Mouse (Mus musculus): Measurements from ENCODE around the gene Uqcrq. TPM values are rescaled to one million over a fixed set of nuclear protein-coding genes. Genes with fewer than 3 reads are reported as not detected.
A peak's percentile ranks its signal among the peaks of the same experiment; 100 is the strongest.
"Not testable (repeated sequence)": the region's sequence is repeated elsewhere in the genome, so short reads cannot be mapped to it uniquely, and the experiment has no call there.

The Uqcrq gene
- polyA plus RNA-seq, 2 experiments from 2014 or later: 427 to 519 TPM

GRCm38 (mm10) chr11:53451361-53451760, 20.7 kb upstream of the Uqcrq start:
- ATAC-seq: no peak

- ATAC-seq: no peak
Observed at GRCm38 (mm10) chr11:53450070-53450705, 19.6 kb upstream of the Uqcrq start.

GRCm38 (mm10) chr11:53448529-53448928, 17.9 kb upstream of the Uqcrq start:
- no peak for ATAC-seq

- ATAC-seq: no peak
Observed at GRCm38 (mm10) chr11:53447996-53448395, 17.4 kb upstream of the Uqcrq start.

GRCm38 (mm10) chr11:53446183-53446582, 15.6 kb upstream of the Uqcrq start:
- ATAC-seq: no peak

- no peak for ATAC-seq
Observed at GRCm38 (mm10) chr11:53445562-53445961, 14.9 kb upstream of the Uqcrq start.

- no peak for ATAC-seq
Observed at GRCm38 (mm10) chr11:53443861-53444260, 13.2 kb upstream of the Uqcrq start.

- no peak for ATAC-seq
Observed at GRCm38 (mm10) chr11:53441921-53442320, 11.3 kb upstream of the Uqcrq start.

GRCm38 (mm10) chr11:53436338-53436737, 5.7 kb upstream of the Uqcrq start:
- ATAC-seq: no peak

- no peak for ATAC-seq
Observed at GRCm38 (mm10) chr11:53435504-53435903, 4.9 kb upstream of the Uqcrq start.

GRCm38 (mm10) chr11:53433057-53433456, 2.4 kb upstream of the Uqcrq start:
- no peak for ATAC-seq

- no peak for ATAC-seq
Observed at GRCm38 (mm10) chr11:53431347-53432056, 871 bp upstream of the Uqcrq start.

- peak; percentile 29 for ATAC-seq
Observed at GRCm38 (mm10) chr11:53430300-53430669, 346 bp downstream of the Uqcrq start.

- ATAC-seq: no peak
Observed at GRCm38 (mm10) chr11:53429182-53429581, 1.4 kb downstream of the Uqcrq start.

- no peak for ATAC-seq
Observed at GRCm38 (mm10) chr11:53428716-53429057, 1.9 kb downstream of the Uqcrq start.

- ATAC-seq: no peak
Observed at GRCm38 (mm10) chr11:53427993-53428715, 2.5 kb downstream of the Uqcrq start.

- not testable (repeated sequence) for ATAC-seq
Observed at GRCm38 (mm10) chr11:53426914-53427313, 3.7 kb downstream of the Uqcrq start.

- no peak for ATAC-seq
Observed at GRCm38 (mm10) chr11:53425711-53426255, 4.8 kb downstream of the Uqcrq start.

GRCm38 (mm10) chr11:53425251-53425650, 5.4 kb downstream of the Uqcrq start:
- no peak for ATAC-seq

GRCm38 (mm10) chr11:53424826-53425225, 5.8 kb downstream of the Uqcrq start:
- ATAC-seq: no peak

- no peak for ATAC-seq
Observed at GRCm38 (mm10) chr11:53423036-53423435, 7.6 kb downstream of the Uqcrq start, which contains the start of gene Leap2. Gene Leap2, minus strand, starts transcription at chr11:53423170.

GRCm38 (mm10) chr11:53418048-53418447, 12.6 kb downstream of the Uqcrq start:
- no peak for ATAC-seq

- ATAC-seq: no peak
Observed at GRCm38 (mm10) chr11:53413871-53414270, 16.8 kb downstream of the Uqcrq start.
